ENCODE assay signal across 24 mouse cellular contexts in the genomic region with DNA sequence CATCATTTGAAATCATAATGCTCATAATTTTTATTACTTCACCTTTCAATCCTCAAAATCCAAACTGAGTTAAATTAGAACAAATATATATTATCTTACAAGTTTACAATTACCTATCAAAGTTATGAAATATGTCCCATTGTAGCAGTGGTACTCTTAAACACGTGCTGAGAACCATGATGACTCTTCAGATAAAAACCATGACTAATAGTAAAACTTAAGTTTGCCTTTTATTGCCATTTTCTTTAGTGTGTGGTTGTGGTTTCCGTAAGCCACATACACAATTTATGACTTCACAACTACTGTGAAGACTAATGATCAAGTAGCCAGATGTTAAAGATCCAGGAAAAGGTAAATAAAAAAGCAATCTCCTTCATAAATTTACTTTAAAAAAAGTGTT. TPM values are rescaled to one million over a fixed set of nuclear protein-coding genes. Genes with fewer than 3 reads are reported as not detected.
DNase-seq lines count a peak whose midpoint lies in the region; ATAC-seq lines count a peak whose summit lies in the region.
"Had no signal": no experiment of that assay in that cellular context is flagged by ENCODE, and none has a peak within 500 bp of the region (broad histone marks: within the 10 kb centered on the region; RNA-seq: fewer than 3 reads in every experiment).

No protein-coding gene starts in this region.

- no peaks in the 10 kb centered on the region for H3K9me3 ChIP-seq in neural tube, embryonic 15.5 days (replicated peaks)
- H3K9me3 ChIP-seq: embryonic facial prominence, embryonic 13.5 days; embryonic facial prominence, embryonic 15.5 days; forebrain, embryonic 10.5 days; forebrain, embryonic 12.5 days had no signal

- no peak overlapping the region for H3K27ac ChIP-seq in neural tube, embryonic 15.5 days (replicated peaks)
- H3K27ac ChIP-seq: embryonic facial prominence, embryonic 13.5 days; embryonic facial prominence, embryonic 15.5 days; forebrain, embryonic 10.5 days; forebrain, embryonic 12.5 days had no signal

- no peaks in the 10 kb centered on the region for H3K4me1 ChIP-seq in neural tube, embryonic 15.5 days
- H3K4me1 ChIP-seq: embryonic facial prominence, embryonic 15.5 days; forebrain, embryonic 10.5 days; forebrain, embryonic 12.5 days had no signal

- WGBS in neural tube, embryonic 15.5 days: 71% methylated on average over 2 of the region's 2 CpGs

- ATAC-seq in CD4-positive, CD25-positive, alpha-beta regulatory T cell, adult 4 months: peak; percentile 42
- no peak for ATAC-seq in neural tube, embryonic 15.5 days (ENCODE audit: low FRiP score)
- ATAC-seq: forebrain, embryonic 14.5 days; forebrain, embryonic 16.5 days had no signal

- DNase-seq in 416B (ENCODE audit: low read depth): peak; percentile 63
- DNase-seq in CD4-positive helper T cell, adult 2 months (ENCODE audit: low read depth, low spot score): peak; percentile 39
- DNase-seq in induced T-regulatory cell, adult 2 months (ENCODE audit: low read depth): peak; percentile 61
- DNase-seq in lung, postnatal 25 days (ENCODE audit: low spot score): no peak
- DNase-seq in ovary, postnatal 10 days (ENCODE audit: low spot score): no peak
- no peak for DNase-seq in lung, adult 18-20 months
- DNase-seq: adrenal gland, adult 8-10 months; adrenal gland, postnatal 14 days; adrenal gland, postnatal 36 days; cerebellum, adult 11-12 months; cerebellum, adult 2 months; cerebellum, adult 9-11 months; cerebellum, postnatal 14 days; cerebellum, postnatal 36 days; embryo, embryonic 11 days had no signal

- H3K27me3 ChIP-seq in neural tube, embryonic 15.5 days (replicated peaks): no peaks in the 10 kb centered on the region
- H3K27me3 ChIP-seq: embryonic facial prominence, embryonic 13.5 days; embryonic facial prominence, embryonic 15.5 days; forebrain, embryonic 12.5 days had no signal

- no peak overlapping the region for H3K4me2 ChIP-seq in neural tube, embryonic 15.5 days
- H3K4me2 ChIP-seq: embryonic facial prominence, embryonic 13.5 days; embryonic facial prominence, embryonic 15.5 days; forebrain, embryonic 12.5 days had no signal

- H3K4me3 ChIP-seq in neural tube, embryonic 15.5 days (replicated peaks): no peak overlapping the region
- H3K4me3 ChIP-seq: embryonic facial prominence, embryonic 13.5 days; embryonic facial prominence, embryonic 15.5 days; erythroblast, embryonic 14.5 days; forebrain, embryonic 10.5 days; forebrain, embryonic 12.5 days had no signal

- H3K36me3 ChIP-seq in neural tube, embryonic 15.5 days: peaks cover 8% of the 10 kb centered on the region

- no peak overlapping the region for H3K9ac ChIP-seq in neural tube, embryonic 15.5 days (replicated peaks)
- H3K9ac ChIP-seq: embryonic facial prominence, embryonic 13.5 days; embryonic facial prominence, embryonic 15.5 days; forebrain, embryonic 12.5 days had no signal

RNA-seq across cellular contexts. Expression of a gene that starts 14.0 kb away (rescaled TPM):
- 100 to 1,000 TPM in 1 of 2 experiments, 10 to 100 TPM in 1; 86.7 to 104 TPM for polyA plus RNA-seq in CD4-positive, CD25-positive, alpha-beta regulatory T cell, adult 4 months (2017; shearing (Covaris generic))
- 71.4 and 74.6 TPM in 2 replicates for polyA plus RNA-seq in neural tube, embryonic 15.5 days (2015; fragmentation: Nextera tagmentation; extraction: Ambion mirVana)

Comparison
In these comparisons a context has a peak if more than half of its experiments do, and no peak if none do; other contexts are left out.
1. DNase-seq: peak in 416B (single experiment), CD4-positive helper T cell, adult 2 months (single experiment) and induced T-regulatory cell, adult 2 months (single experiment); none in lung, postnatal 25 days (single experiment), ovary, postnatal 10 days (single experiment) and lung, adult 18-20 months (0 of 2).